Mouse (Mus musculus): Measurements from ENCODE around the gene Vasp. TPM values are rescaled to one million over a fixed set of nuclear protein-coding genes. Genes with fewer than 3 reads are reported as not detected.

Vasp gene
- polyA plus RNA-seq, 1 experiment from 2014 or later: 109 TPM

GRCm38 (mm10) chr7:19224933-19225332, 46.7 kb downstream of the Vasp start:
- TF ChIP-seq EP300 (IDR thresholded peaks at IDR 0.05): no peak
- no peak for TF ChIP-seq CTCF (IDR thresholded peaks at IDR 0.05)
- WGBS: 84% methylated on average over 4 of the region's 4 CpGs
- no peak overlapping the region for H3K27ac ChIP-seq (ENCODE audit: low read length)

DNA sequence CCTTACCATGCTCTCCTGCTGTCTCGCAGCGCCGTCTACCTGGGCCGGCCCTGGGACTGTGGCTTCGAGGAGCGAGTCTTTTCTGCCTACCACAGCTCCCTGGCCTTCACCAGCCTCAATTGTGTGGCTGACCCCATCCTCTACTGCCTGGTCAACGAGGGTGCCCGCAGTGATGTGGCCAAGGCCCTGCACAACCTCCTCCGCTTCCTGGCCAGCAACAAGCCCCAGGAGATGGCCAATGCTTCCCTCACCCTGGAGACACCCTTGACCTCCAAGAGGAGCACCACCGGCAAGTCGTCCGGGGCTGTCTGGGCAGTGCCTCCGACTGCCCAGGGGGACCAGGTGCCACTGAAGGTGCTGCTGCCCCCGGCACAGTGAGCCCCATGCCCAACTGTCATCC, 48.7 kb downstream of the Vasp start:
- ATAC-seq: no peak
- WGBS: 81% methylated on average over 14 of the region's 14 CpGs
- TF ChIP-seq EP300 (IDR thresholded peaks at IDR 0.05): no peak
- TF ChIP-seq CTCF (IDR thresholded peaks at IDR 0.05): no peak
- H3K27me3 ChIP-seq (replicated peaks; ENCODE audit: insufficient read depth, low read length): no peaks in the 10 kb centered on the region
- no peak overlapping the region for H3K4me2 ChIP-seq (replicated peaks; ENCODE audit: low read depth, low read length)
- no peak overlapping the region for H3K9ac ChIP-seq (replicated peaks; ENCODE audit: low read depth)
- peaks cover 5% of the 10 kb centered on the region; the same call in 1 of the 2 replicates for H3K4me1 ChIP-seq (ENCODE audit: insufficient read depth, low read depth, low read length)
- no peaks in the 10 kb centered on the region for H3K9me3 ChIP-seq (ENCODE audit: low read length)
- H3K27ac ChIP-seq (ENCODE audit: low read length): no peak overlapping the region
- H3K36me3 ChIP-seq (ENCODE audit: insufficient read depth, low read length): no peaks in the 10 kb centered on the region
- no peak for DNase-seq (ENCODE audit: low spot score)
- no peak overlapping the region for H3K4me3 ChIP-seq (ENCODE audit: low read depth, low read length)

More at GRCm38 (mm10) chr7:19224933-19225332, 46.7 kb downstream of the Vasp start:
- Histone ChIP-seq H3K9ac (replicated peaks; ENCODE audit: low read depth) (no peak overlapping the region), H3K36me3 (ENCODE audit: insufficient read depth, low read length) (no peaks in the 10 kb centered on the region), H3K4me2 (replicated peaks; ENCODE audit: low read depth, low read length) (no peak overlapping the region), H3K4me3 (ENCODE audit: low read depth, low read length) (no peak overlapping the region), H3K4me1 (ENCODE audit: insufficient read depth, low read depth, low read length) (peaks cover 8% of the 10 kb centered on the region), H3K9me3 (ENCODE audit: low read length) (no peaks in the 10 kb centered on the region), H3K27me3 (replicated peaks; ENCODE audit: insufficient read depth, low read length) (no peaks in the 10 kb centered on the region)
- DNase-seq (ENCODE audit: low spot score): no peak
- no peak for ATAC-seq

DNA sequence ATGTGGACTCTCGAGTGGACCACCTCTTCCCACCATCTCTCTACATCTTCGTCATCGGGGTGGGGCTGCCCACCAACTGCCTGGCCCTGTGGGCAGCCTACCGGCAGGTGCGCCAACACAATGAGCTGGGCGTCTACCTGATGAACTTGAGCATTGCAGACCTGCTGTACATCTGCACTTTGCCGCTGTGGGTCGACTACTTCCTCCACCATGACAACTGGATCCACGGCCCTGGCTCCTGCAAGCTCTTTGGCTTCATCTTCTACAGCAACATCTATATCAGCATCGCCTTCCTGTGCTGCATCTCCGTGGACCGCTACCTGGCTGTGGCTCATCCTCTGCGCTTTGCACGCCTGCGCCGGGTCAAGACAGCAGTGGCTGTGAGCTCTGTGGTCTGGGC, 49.4 kb downstream of the Vasp start:
- TF ChIP-seq CTCF (IDR thresholded peaks at IDR 0.05) (no peak), EP300 (IDR thresholded peaks at IDR 0.05) (no peak)
- 89% methylated on average over 16 of the region's 16 CpGs for WGBS
- Histone ChIP-seq H3K4me2 (replicated peaks; ENCODE audit: low read depth, low read length) (no peak overlapping the region), H3K4me1 (ENCODE audit: insufficient read depth, low read depth, low read length) (peaks cover 5% of the 10 kb centered on the region; the same call in 1 of the 2 replicates), H3K36me3 (ENCODE audit: insufficient read depth, low read length) (no peaks in the 10 kb centered on the region), H3K9me3 (ENCODE audit: low read length) (no peaks in the 10 kb centered on the region), H3K4me3 (ENCODE audit: low read depth, low read length) (no peak overlapping the region), H3K9ac (replicated peaks; ENCODE audit: low read depth) (no peak overlapping the region), H3K27me3 (replicated peaks; ENCODE audit: insufficient read depth, low read length) (no peaks in the 10 kb centered on the region), H3K27ac (ENCODE audit: low read length) (no peak overlapping the region)
- DNase-seq (ENCODE audit: low spot score) (no peak), ATAC-seq (no peak)

- Histone ChIP-seq H3K9me3 (ENCODE audit: low read length) (no peaks in the 10 kb centered on the region), H3K9ac (replicated peaks; ENCODE audit: low read depth) (no peak overlapping the region), H3K4me3 (ENCODE audit: low read depth, low read length) (no peak overlapping the region), H3K27me3 (replicated peaks; ENCODE audit: insufficient read depth, low read length) (no peaks in the 10 kb centered on the region), H3K4me2 (replicated peaks; ENCODE audit: low read depth, low read length) (no peak overlapping the region), H3K36me3 (ENCODE audit: insufficient read depth, low read length) (no peaks in the 10 kb centered on the region), H3K4me1 (ENCODE audit: insufficient read depth, low read depth, low read length) (no peaks in the 10 kb centered on the region), H3K27ac (ENCODE audit: low read length) (no peak overlapping the region)
- 59% methylated on average over 3 of the region's 3 CpGs for WGBS
- DNase-seq (ENCODE audit: low spot score) (no peak), ATAC-seq (no peak)
- no peak for TF ChIP-seq EP300 (IDR thresholded peaks at IDR 0.05)
- peak; percentile 22; the same call in 1 of the 2 replicates for TF ChIP-seq CTCF (IDR thresholded peaks at IDR 0.05)
Observed at GRCm38 (mm10) chr7:19220061-19220460, 51.6 kb downstream of the Vasp start.

GRCm38 (mm10) chr7:19217944-19218343, 53.7 kb downstream of the Vasp start:
- Histone ChIP-seq H3K4me2 (replicated peaks; ENCODE audit: low read depth, low read length) (no peak overlapping the region), H3K9ac (replicated peaks; ENCODE audit: low read depth) (no peak overlapping the region), H3K27me3 (replicated peaks; ENCODE audit: insufficient read depth, low read length) (no peaks in the 10 kb centered on the region), H3K9me3 (ENCODE audit: low read length) (no peaks in the 10 kb centered on the region), H3K4me1 (ENCODE audit: insufficient read depth, low read depth, low read length) (no peaks in the 10 kb centered on the region), H3K36me3 (ENCODE audit: insufficient read depth, low read length) (no peaks in the 10 kb centered on the region), H3K27ac (ENCODE audit: low read length) (no peak overlapping the region), H3K4me3 (ENCODE audit: low read depth, low read length) (no peak overlapping the region)
- TF ChIP-seq CTCF (IDR thresholded peaks at IDR 0.05) (no peak), EP300 (IDR thresholded peaks at IDR 0.05) (no peak)
- ATAC-seq (peak; percentile 66), DNase-seq (ENCODE audit: low spot score) (no peak)
- 6% methylated on average over 2 of the region's 3 CpGs for WGBS

- H3K4me1 ChIP-seq (ENCODE audit: insufficient read depth, low read depth, low read length): no peaks in the 10 kb centered on the region
- H3K4me3 ChIP-seq (ENCODE audit: low read depth, low read length): no peak overlapping the region
- no peaks in the 10 kb centered on the region for H3K27me3 ChIP-seq (replicated peaks; ENCODE audit: insufficient read depth, low read length)
- H3K36me3 ChIP-seq (ENCODE audit: insufficient read depth, low read length): no peaks in the 10 kb centered on the region
- H3K9ac ChIP-seq (replicated peaks; ENCODE audit: low read depth): no peak overlapping the region
- DNase-seq (ENCODE audit: low spot score) (no peak), ATAC-seq (no peak)
- no peaks in the 10 kb centered on the region for H3K9me3 ChIP-seq (ENCODE audit: low read length)
- no peak overlapping the region for H3K4me2 ChIP-seq (replicated peaks; ENCODE audit: low read depth, low read length)
- 41% methylated on average over 5 of the region's 5 CpGs for WGBS
- TF ChIP-seq CTCF (IDR thresholded peaks at IDR 0.05) (no peak), EP300 (IDR thresholded peaks at IDR 0.05) (no peak)
- no peak overlapping the region for H3K27ac ChIP-seq (ENCODE audit: low read length)
Observed at GRCm38 (mm10) chr7:19217492-19217891, 54.1 kb downstream of the Vasp start.

DNA sequence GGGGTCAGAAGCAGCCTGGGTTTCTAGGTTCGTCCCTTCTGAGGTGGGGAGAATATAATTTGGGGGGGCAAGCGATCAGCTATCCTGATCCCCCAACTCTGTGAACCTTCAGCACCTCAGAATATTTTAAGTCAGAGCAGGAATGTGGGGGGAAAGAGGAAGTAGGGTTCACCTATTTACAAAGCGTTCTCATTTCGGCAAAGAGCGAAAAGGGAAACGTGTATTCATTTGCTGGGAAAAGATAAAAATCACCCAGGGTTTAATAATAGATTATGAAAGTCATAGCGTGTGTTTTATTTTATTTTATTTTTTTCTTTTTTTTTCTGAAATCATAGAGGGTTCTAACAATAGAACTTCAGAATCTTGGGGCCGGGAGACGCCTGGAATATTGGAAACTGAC, 56.7 kb downstream of the Vasp start:
- Histone ChIP-seq H3K9me3 (ENCODE audit: low read length) (no peaks in the 10 kb centered on the region), H3K4me3 (ENCODE audit: low read depth, low read length) (no peak overlapping the region), H3K4me2 (replicated peaks; ENCODE audit: low read depth, low read length) (no peak overlapping the region), H3K36me3 (ENCODE audit: insufficient read depth, low read length) (no peaks in the 10 kb centered on the region), H3K9ac (replicated peaks; ENCODE audit: low read depth) (no peak overlapping the region), H3K4me1 (ENCODE audit: insufficient read depth, low read depth, low read length) (no peaks in the 10 kb centered on the region), H3K27ac (ENCODE audit: low read length) (no peak overlapping the region), H3K27me3 (replicated peaks; ENCODE audit: insufficient read depth, low read length) (no peaks in the 10 kb centered on the region)
- 59% methylated on average over 9 of the region's 9 CpGs for WGBS
- no peak for TF ChIP-seq CTCF (IDR thresholded peaks at IDR 0.05)
- TF ChIP-seq EP300 (IDR thresholded peaks at IDR 0.05): no peak
- DNase-seq (ENCODE audit: low spot score) (no peak), ATAC-seq (no peak)

Data from lung, postnatal 0 days (tissue).